Mouse (Mus musculus) cerebellum, postnatal 14 days (tissue): ENCODE results near the gene Stat4.

ENCODE experiments used
- DNase-seq, 2 experiments: peaks; one replicate each; pipeline ENCODE4 v3.0.0; 2021; ENCODE audit warnings: mixed read lengths in 2 of 2

Stat4 gene

DNA sequence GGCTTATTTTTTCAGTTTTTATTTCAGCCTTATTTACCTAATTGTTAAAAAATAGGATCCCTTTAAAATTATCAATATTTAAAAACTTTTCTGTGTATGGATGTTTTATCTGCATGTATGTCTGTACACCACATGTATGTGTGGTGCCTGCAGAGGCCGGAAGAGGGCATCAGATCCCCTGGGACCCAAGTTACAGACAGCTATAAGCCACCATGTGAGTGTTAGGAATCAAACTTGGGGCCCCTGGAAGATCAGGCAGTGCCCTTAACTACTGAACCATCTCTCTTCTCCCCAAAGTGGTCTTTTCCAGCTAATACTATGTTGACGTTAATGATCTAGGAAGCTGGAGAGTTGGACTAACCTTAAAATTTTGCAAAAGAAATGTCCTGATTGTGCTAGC, 160.5 kb downstream of the Stat4 start:
- no peak for DNase-seq

GRCm38 (mm10) chr1:52148178-52148577, 161.2 kb downstream of the Stat4 start:
- DNase-seq = no peak

DNA sequence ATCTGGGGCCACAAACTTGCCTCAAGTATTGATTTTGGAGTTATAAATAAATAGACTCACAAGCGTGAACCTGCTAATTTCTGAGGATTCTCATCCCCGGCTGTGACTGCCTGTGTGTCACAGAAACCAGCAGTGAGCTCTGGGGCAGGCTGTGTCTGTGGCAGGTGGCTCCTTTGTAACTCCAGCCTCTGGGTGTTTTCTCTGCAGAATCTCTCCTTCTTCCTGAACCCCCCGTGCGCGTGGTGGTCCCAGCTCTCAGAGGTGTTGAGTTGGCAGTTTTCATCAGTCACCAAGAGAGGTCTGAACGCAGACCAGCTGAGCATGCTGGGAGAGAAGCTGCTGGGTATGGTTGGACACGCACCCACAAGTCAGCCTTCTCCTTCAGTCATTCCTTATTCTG, 161.7 kb downstream of the Stat4 start:
- no peak for DNase-seq

DNA sequence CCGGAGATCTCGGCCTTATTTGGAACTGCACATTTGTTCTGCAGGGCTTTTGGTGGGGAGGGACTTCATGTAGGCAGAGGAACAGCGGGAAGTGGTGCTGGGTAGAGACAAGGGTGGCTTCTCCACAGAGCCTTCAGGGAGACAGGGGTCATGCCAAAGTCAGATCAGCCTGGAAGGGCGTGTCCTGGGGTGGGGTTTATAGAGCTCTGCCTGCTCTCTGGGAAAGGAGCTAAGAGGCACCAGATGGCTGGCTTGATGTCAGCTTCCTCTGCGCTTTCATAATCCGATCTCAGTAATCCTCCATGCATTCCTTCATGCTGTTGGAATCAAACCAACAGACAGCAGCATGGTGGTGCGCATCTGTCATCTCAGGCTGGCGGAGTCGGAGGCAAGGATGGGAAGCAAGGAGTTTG, 163.0 kb downstream of the Stat4 start:
- DNase-seq = peak; percentile 89 to 91

DNA sequence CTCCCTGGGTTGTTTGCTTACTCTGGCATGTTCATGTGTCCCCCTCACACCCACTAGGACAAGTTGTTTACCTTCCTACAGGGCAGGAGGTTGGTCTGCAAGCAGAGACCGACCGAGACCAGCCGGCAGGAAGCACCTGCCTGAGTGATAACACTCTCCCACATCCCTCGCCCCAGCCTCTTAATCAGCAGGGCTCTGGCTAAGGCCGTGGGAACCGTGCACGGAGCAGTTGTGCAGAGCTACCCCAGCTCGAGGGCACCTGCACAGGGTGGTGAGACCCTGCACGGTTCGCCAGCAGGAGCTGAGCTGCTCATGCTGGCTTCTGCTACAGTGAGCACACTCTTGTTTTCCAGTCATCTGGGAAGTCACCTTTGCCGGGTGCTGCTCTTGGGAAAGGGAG, 163.7 kb downstream of the Stat4 start:
- DNase-seq = peak; percentile 54 to 55

DNA sequence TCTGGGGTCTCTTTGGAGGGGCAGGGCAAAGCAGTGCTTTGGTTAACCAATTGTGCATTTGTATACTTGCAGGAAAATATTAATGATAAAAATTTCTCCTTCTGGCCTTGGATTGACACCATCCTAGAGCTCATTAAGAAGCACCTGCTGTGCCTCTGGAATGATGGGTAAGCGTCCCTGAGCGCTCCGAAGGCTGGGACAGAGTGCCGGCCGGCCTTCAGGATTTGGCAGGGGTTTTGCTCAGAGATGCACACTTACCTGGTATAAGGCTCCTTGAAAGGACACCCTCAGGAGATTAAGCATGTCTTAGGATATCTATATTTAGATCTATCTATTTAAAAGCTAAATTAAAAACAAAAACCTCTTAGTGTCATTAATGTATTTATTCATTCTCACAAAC, 164.2 kb downstream of the Stat4 start:
- no peak for DNase-seq

GRCm38 (mm10) chr1:52152369-52152768, 165.4 kb downstream of the Stat4 start:
- no peak for DNase-seq

DNA sequence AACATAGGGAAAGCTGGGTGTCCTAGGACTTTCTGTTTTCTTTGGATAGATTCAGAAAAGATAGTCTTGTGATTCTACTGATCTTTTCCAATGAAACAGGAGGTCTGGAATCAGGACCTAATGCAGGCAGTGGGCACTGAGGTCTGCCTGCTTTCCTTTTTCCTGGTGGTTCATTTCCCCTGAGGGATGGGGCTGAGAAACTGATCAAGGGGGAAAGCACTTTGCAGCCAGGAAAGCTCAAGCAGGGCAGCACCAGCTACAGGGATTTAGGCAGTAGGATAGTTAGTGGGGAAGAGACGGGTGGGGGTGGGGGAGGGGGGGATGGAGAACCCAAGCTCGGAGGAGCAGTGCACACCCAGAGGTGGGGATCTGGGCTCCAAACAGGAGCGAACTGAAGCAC, 166.0 kb downstream of the Stat4 start:
- DNase-seq = no peak

DNA sequence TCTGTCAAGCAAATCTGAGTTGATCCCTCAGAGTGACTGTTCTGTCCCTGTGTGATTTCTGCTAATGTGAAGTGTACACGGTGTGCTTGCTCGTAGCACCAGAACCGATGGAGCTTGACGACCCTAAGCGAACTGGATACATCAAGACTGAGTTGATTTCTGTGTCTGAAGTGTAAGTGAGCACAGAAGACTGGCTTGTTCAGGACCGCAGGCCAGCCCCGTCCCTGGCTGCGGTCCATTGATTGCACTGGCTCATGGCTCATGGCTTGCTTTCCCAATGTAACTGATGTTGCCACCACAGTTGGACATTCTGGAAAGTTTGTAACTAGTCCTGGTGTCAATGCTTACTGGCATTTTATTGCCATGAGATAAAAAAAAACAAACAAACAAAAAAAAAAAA, 167.9 kb downstream of the Stat4 start:
- DNase-seq = no peak

GRCm38 (mm10) chr1:52156351-52156750, 169.4 kb downstream of the Stat4 start:
- no peak for DNase-seq
